Mouse (Mus musculus) 3T3-L1 (cell line): ENCODE measurements around the gene Nfib.

Experiments
- DNase-seq: peaks from one replicate; pipeline ENCODE4 v3.0.0-alpha.2; 2015; ENCODE audit warnings: low read depth, low spot score

The Nfib gene

GRCm38 (mm10) chr4:82704841-82705794, at the start of gene Nfib:
Nfib (minus strand) TSS chr4:82705750.
- no peak for DNase-seq

- no peak for DNase-seq
Measured at GRCm38 (mm10) chr4:82735764-82736163, 30.2 kb upstream of the Nfib start.

GRCm38 (mm10) chr4:82734765-82735481, 29.4 kb upstream of the Nfib start:
- no peak for DNase-seq

GRCm38 (mm10) chr4:82734348-82734747, 28.8 kb upstream of the Nfib start:
- no peak for DNase-seq

GRCm38 (mm10) chr4:82733636-82734035, 28.1 kb upstream of the Nfib start:
- no peak for DNase-seq

GRCm38 (mm10) chr4:82730248-82730887, 24.8 kb upstream of the Nfib start:
- no peak for DNase-seq

GRCm38 (mm10) chr4:82724058-82724457, 18.5 kb upstream of the Nfib start:
- no peak for DNase-seq

GRCm38 (mm10) chr4:82723048-82723447, 17.5 kb upstream of the Nfib start:
- no peak for DNase-seq

- no peak for DNase-seq
Measured at GRCm38 (mm10) chr4:82715833-82716232, 10.3 kb upstream of the Nfib start.

GRCm38 (mm10) chr4:82711611-82712295, 6.2 kb upstream of the Nfib start:
- DNase-seq = no peak

GRCm38 (mm10) chr4:82709666-82710065, 4.1 kb upstream of the Nfib start:
- DNase-seq = no peak

GRCm38 (mm10) chr4:82706012-82706411, 462 bp upstream of the Nfib start:
- DNase-seq = no peak

- no peak for DNase-seq
Measured at GRCm38 (mm10) chr4:82704079-82704830, 1.3 kb downstream of the Nfib start.

GRCm38 (mm10) chr4:82702808-82703207, 2.7 kb downstream of the Nfib start:
- DNase-seq = peak; percentile 4

GRCm38 (mm10) chr4:82699504-82699903, 6.0 kb downstream of the Nfib start:
- no peak for DNase-seq

- DNase-seq = no peak
Measured at GRCm38 (mm10) chr4:82698616-82699015, 6.9 kb downstream of the Nfib start.

- DNase-seq = no peak
Measured at GRCm38 (mm10) chr4:82697151-82697550, 8.4 kb downstream of the Nfib start.

GRCm38 (mm10) chr4:82695760-82696501, 9.6 kb downstream of the Nfib start:
- DNase-seq = no peak

GRCm38 (mm10) chr4:82692009-82692326, 13.6 kb downstream of the Nfib start:
- DNase-seq = no peak
